Mouse (Mus musculus): Measurements from ENCODE around the gene Meis1.

GRCm38 (mm10) chr11:19016481-19017220 lies 2.1 kb downstream of the Meis1 start:
- TF ChIP-seq CTCF (IDR thresholded peaks at IDR 0.05; ENCODE audit: insufficient read depth, low read length) (no peak), POLR2A (IDR thresholded peaks at IDR 0.05; ENCODE audit: borderline replicate concordance, extremely low read depth, low read depth, low read length) (no peak)

Data from lung, adult 2 months (tissue).